Mouse (Mus musculus) midbrain, embryonic 14.5 days (tissue): ENCODE measurements around the gene Nup210l. TPM values are rescaled to one million over a fixed set of nuclear protein-coding genes. Genes with fewer than 3 reads are reported as not detected.
"Not testable (repeated sequence)": the region's sequence is repeated elsewhere in the genome, so short reads cannot be mapped to it uniquely, and the experiment has no call there.

Source experiments
- ATAC-seq: fragments of 200-750 bp; cut with Nextera tagmentation; 2 replicates; pipeline ENCODE4 v1.8.0; 2017; ENCODE audit warnings: moderate number of reproducible peaks, moderate library complexity; ENCODE audit not compliant: low FRiP score, low TSS enrichment
- DNase-seq: peaks from one replicate; pipeline ENCODE4 v3.0.0-alpha.2; 2015
- H3K27ac ChIP-seq: fragments of 300-500 bp; sonication (generic); replicated peaks from 2 replicates; pipeline ENCODE4 v1.5.1; 2014; ENCODE audit warnings: mild to moderate bottlenecking, low read depth, low read length, moderate library complexity
- H3K27me3 ChIP-seq: fragments of 300-500 bp; sonication (generic); 2 replicates; pipeline ENCODE4 v1.6.1; 2014; ENCODE audit warnings: low read length, control low read depth, mixed read lengths; ENCODE audit not compliant: control insufficient read depth, insufficient read depth
- H3K36me3 ChIP-seq: fragments of 300-500 bp; sonication (generic); 2 replicates; pipeline ENCODE4 v1.6.1; 2014; ENCODE audit warnings: low read length, control low read depth; ENCODE audit not compliant: control insufficient read depth, insufficient read depth
- H3K4me1 ChIP-seq: fragments of 300-500 bp; sonication (generic); 2 replicates; pipeline ENCODE4 v1.6.1; 2014; ENCODE audit warnings: mild to moderate bottlenecking, antibody characterized with exemption, low read length, control low read depth; ENCODE audit not compliant: control insufficient read depth, insufficient read depth
- H3K4me2 ChIP-seq: fragments of 300-500 bp; sonication (generic); 2 replicates; pipeline ENCODE4 v1.6.1; 2014; ENCODE audit warnings: mild to moderate bottlenecking, low read length, moderate library complexity
- H3K4me3 ChIP-seq: fragments of 300-500 bp; sonication (generic); replicated peaks from 2 replicates; pipeline ENCODE4 v1.5.1; 2014; ENCODE audit warnings: low read depth, low read length
- H3K9ac ChIP-seq: fragments of 300-500 bp; sonication (generic); replicated peaks from 2 replicates; pipeline ENCODE4 v1.6.1; 2014; ENCODE audit warnings: mild to moderate bottlenecking, low read length, moderate library complexity
- H3K9me3 ChIP-seq: fragments of 300-500 bp; sonication (generic); 2 replicates; pipeline ENCODE4 v1.6.1; 2016; ENCODE audit warnings: low read length, control low read depth, mixed read lengths; ENCODE audit not compliant: control insufficient read depth
- WGBS: fragments of 180-500 bp; shearing (Covaris S2); extraction: QIAGEN DNeasy Blood & Tissue Kit; methylation state at CpG from one replicate; pipeline ENCODE4 v1.1.7; 2014; 5-methylcytosine and 5-hydroxymethylcytosine counted together
- polyA plus RNA-seq: library from polyadenylated mRNA; unstranded; fragments of >200 nt; fragmentation: Nextera tagmentation; extraction: Ambion mirVana; gene quantifications from 2 replicates; pipeline ENCODE4 v1.2.1, GENCODE M21; 2014

Gene Nup210l
- polyA plus RNA-seq, 1 experiment from 2014 or later, result 0.61 TPM

GRCm38 (mm10) chr3:90103176-90103575, 756 bp upstream of the Nup210l start:
- Histone ChIP-seq H3K4me2 (no peak overlapping the region), H3K4me3 (no peak overlapping the region), H3K27ac (no peak overlapping the region), H3K9me3 (no peaks in the 10 kb centered on the region), H3K9ac (no peak overlapping the region), H3K36me3 (peaks cover 18% of the 10 kb centered on the region), H3K4me1 (no peaks in the 10 kb centered on the region), H3K27me3 (no peaks in the 10 kb centered on the region)
- WGBS, result 94% methylated on average over 2 of the region's 2 CpGs
- no peak for DNase-seq
- no peak for ATAC-seq

- H3K36me3 ChIP-seq, result no peaks in the 10 kb centered on the region
- ATAC-seq, result no peak
- no peaks in the 10 kb centered on the region for H3K27me3 ChIP-seq
- no peak overlapping the region for H3K4me2 ChIP-seq
- DNase-seq, result no peak
- H3K9me3 ChIP-seq, result no peaks in the 10 kb centered on the region
- H3K9ac ChIP-seq, result no peak overlapping the region
- no peaks in the 10 kb centered on the region for H3K4me1 ChIP-seq
- H3K4me3 ChIP-seq, result no peak overlapping the region
- H3K27ac ChIP-seq, result no peak overlapping the region
- 85% methylated on average over 2 of the region's 2 CpGs for WGBS
Measured at GRCm38 (mm10) chr3:90111706-90112105, 7.8 kb downstream of the Nup210l start.

- 91% methylated on average over 2 of the region's 2 CpGs for WGBS
- no peak for ATAC-seq
- H3K27me3 ChIP-seq, result no peaks in the 10 kb centered on the region
Measured at GRCm38 (mm10) chr3:90114342-90114741, 10.4 kb downstream of the Nup210l start.

DNA sequence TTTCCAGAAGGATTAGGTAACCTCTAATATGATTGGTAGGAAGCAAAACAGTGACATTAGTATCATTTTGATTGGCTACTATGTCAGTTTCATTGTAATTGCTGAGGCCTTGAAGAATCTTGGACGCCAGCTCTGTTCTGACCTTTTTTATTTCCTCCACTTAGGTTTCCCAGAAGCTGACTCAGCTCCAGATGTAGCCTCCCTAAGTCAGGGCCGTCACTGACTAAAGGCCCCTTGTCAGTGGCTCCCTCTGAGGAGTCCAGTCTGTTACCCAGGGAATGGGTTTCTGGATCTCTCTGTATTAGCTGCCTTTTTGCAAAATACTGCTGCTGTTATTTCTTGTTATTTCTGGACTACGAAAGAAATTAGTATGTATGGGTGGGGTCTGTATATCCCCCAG, 11.6 kb downstream of the Nup210l start:
- 83% methylated on average over 3 of the region's 3 CpGs for WGBS
- no peak for ATAC-seq

More at GRCm38 (mm10) chr3:90114342-90114741, 10.4 kb downstream of the Nup210l start:
- no peaks in the 10 kb centered on the region for H3K4me1 ChIP-seq
- no peak overlapping the region for H3K4me3 ChIP-seq
- H3K9ac ChIP-seq, result no peak overlapping the region
- H3K9me3 ChIP-seq, result no peaks in the 10 kb centered on the region
- no peaks in the 10 kb centered on the region for H3K36me3 ChIP-seq
- H3K27ac ChIP-seq, result no peak overlapping the region
- no peak overlapping the region for H3K4me2 ChIP-seq
- DNase-seq, result no peak

DNA sequence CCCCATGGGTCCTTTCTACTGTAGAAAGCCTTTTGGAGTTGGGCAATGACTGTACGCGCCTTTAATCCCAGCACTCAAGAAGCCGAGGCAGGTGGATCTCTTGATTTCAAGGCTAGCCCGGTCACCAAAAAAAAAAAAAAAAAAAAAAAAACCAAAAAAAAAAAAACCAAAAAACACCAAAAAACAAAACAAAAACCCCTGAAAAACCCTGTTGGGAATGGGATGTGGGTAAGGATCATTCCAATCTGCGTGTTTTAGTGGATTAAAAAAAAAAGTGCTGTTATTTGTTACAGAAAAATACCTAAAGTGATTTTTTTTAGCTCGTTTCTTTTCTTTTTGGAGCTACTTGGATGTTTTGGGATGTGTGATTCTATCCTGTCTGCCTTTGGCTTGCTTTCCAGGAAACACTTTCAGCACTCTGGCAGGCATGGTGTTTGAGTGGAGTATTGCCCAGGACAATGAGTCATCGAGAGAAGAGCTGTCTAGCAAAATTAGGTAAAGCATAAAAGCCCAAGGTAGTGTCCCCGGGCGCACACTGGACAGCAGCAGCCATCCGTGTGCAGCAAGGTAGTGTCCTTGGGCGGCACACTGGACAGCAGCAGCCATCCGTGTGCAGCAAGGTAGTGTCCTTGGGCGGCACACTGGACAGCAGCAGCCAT, 14.3 kb downstream of the Nup210l start:
- 94% methylated on average over 13 of the region's 13 CpGs for WGBS
- H3K27ac ChIP-seq, result no peak overlapping the region
- ATAC-seq (no peak), DNase-seq (no peak)
- no peak overlapping the region for H3K9ac ChIP-seq
- H3K4me1 ChIP-seq, result no peaks in the 10 kb centered on the region
- no peaks in the 10 kb centered on the region for H3K36me3 ChIP-seq
- H3K9me3 ChIP-seq, result no peaks in the 10 kb centered on the region
- no peaks in the 10 kb centered on the region for H3K27me3 ChIP-seq
- no peak overlapping the region for H3K4me3 ChIP-seq
- H3K4me2 ChIP-seq, result no peak overlapping the region

More for the DNA sequence above, 11.6 kb downstream of the Nup210l start:
- H3K4me3 ChIP-seq, result no peak overlapping the region
- no peaks in the 10 kb centered on the region for H3K36me3 ChIP-seq
- H3K4me1 ChIP-seq, result no peaks in the 10 kb centered on the region
- H3K27ac ChIP-seq, result no peak overlapping the region
- H3K9ac ChIP-seq, result no peak overlapping the region
- no peaks in the 10 kb centered on the region for H3K9me3 ChIP-seq
- no peaks in the 10 kb centered on the region for H3K27me3 ChIP-seq
- DNase-seq, result no peak
- no peak overlapping the region for H3K4me2 ChIP-seq

DNA sequence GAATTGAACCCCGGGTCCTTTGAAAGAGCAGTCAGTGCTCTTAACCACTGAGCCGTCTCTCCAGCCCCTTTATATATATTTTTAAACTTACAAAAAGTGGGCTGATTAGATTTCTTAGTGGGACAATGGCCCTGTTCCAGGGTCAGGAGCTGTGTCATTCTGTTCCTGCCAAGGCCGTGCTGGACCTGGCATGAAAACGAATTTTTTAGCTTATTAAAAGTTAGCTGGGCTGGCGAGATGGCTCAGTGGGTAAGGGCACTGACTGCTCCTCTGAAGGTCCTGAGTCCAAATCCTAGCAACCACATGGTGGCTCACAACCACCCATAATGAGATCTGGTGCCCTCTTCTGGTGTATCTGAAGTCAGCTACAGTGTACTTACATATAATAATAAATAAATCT, 18.1 kb downstream of the Nup210l start:
- H3K36me3 ChIP-seq, H3K4me2 ChIP-seq, H3K9me3 ChIP-seq, H3K4me3 ChIP-seq, H3K9ac ChIP-seq, H3K4me1 ChIP-seq, H3K27ac ChIP-seq, H3K27me3 ChIP-seq, ATAC-seq, DNase-seq: not testable (repeated sequence)
- 77% methylated on average over 5 of the region's 5 CpGs for WGBS

DNA sequence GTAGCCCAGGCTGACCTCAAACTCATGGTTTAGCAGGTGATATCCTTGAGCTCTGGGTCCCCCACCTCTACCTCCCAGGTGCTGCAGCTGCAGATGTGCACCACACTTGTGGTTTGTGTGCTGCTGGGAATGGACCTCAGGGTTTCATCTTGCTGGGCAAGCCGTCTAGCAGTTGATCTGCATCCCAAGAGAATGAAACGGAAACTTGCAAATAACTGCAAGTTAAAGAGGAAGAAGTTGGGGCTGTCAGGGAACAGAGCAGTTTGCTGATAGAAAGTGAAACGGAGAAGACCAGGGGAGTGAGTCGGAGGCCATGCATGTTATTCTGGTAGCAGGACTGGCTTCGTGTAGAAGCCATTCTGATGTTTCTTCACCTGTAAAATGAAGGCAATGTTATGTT, 21.8 kb downstream of the Nup210l start:
- DNase-seq (no peak), ATAC-seq (no peak)
- Histone ChIP-seq H3K9me3 (no peaks in the 10 kb centered on the region), H3K36me3 (no peaks in the 10 kb centered on the region), H3K27ac (no peak overlapping the region), H3K4me1 (no peaks in the 10 kb centered on the region), H3K4me3 (no peak overlapping the region), H3K27me3 (no peaks in the 10 kb centered on the region), H3K9ac (no peak overlapping the region), H3K4me2 (no peak overlapping the region)
- WGBS, result 80% methylated on average over 5 of the region's 5 CpGs

DNA sequence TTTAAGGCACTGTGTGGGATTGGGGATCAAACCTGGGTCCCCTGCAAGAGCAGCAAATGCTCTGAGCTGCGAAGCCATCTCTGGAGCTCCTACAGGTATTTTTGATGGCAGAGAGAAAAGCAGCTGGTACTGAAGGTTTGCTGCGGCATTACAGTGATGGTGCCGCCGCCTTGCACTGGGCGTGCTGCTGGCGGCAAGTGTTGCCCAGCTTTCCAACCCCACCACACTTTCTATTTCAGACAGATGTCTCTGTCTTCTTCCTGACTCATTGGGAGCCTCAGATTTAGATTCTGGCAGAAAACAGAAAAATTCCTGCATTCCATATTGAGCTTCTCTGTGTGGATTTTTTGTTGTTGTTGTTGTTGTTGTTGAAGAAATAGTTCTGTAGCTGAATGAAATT, 23.9 kb downstream of the Nup210l start:
- ATAC-seq, result no peak
- Histone ChIP-seq H3K27ac (no peak overlapping the region), H3K9me3 (no peaks in the 10 kb centered on the region), H3K4me2 (no peak overlapping the region), H3K9ac (no peak overlapping the region), H3K4me1 (no peaks in the 10 kb centered on the region), H3K36me3 (no peaks in the 10 kb centered on the region), H3K4me3 (no peak overlapping the region), H3K27me3 (no peaks in the 10 kb centered on the region)
- 94% methylated on average over 6 of the region's 6 CpGs for WGBS
- no peak for DNase-seq

- H3K9ac ChIP-seq, result no peak overlapping the region
- ATAC-seq (no peak), DNase-seq (no peak)
- no peak overlapping the region for H3K27ac ChIP-seq
- H3K4me3 ChIP-seq, result no peak overlapping the region
- H3K4me1 ChIP-seq, result no peaks in the 10 kb centered on the region
- H3K4me2 ChIP-seq, result no peak overlapping the region
- no peaks in the 10 kb centered on the region for H3K9me3 ChIP-seq
- no peaks in the 10 kb centered on the region for H3K27me3 ChIP-seq
- WGBS, result 76% methylated on average over 3 of the region's 3 CpGs
- H3K36me3 ChIP-seq, result no peaks in the 10 kb centered on the region
Measured at GRCm38 (mm10) chr3:90132745-90133144, 28.8 kb downstream of the Nup210l start.
